Mouse (Mus musculus): ENCODE measurements around the gene Rpl29. TPM values are rescaled to one million over a fixed set of nuclear protein-coding genes. Genes with fewer than 3 reads are reported as not detected.
A peak's percentile ranks its signal among the peaks of the same experiment; 100 is the strongest.

The Rpl29 gene
- polyA plus RNA-seq, 1 experiment from 2014 or later, result 845 TPM

DNA sequence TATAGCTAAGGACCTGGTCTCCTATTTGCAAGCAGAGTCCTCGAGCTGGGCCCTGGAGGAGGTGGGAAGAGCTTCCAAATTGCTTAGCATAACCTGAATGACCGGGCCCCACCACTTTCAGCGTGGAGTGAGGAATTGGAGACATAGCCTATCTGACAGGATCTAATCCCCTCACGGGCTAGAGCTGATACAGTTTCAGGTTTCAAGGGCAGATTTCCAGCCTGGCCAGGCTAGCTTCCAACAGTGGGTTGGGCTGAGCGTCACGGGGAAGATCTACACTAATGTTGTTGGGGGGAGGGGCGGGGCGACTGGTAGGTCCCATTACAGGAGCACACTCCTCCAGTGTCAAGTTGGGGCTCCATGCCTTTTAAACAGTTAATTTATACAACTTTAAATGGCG, 21.4 kb downstream of the Rpl29 start:
- H3K4me1 ChIP-seq, result peaks cover 75% of the 10 kb centered on the region
- H3K9me3 ChIP-seq (replicated peaks), result no peaks in the 10 kb centered on the region
- WGBS, result 22% methylated on average over 9 of the region's 9 CpGs
- no peaks in the 10 kb centered on the region for H3K36me3 ChIP-seq (ENCODE audit: poor library complexity, severe bottlenecking)
- H3K9ac ChIP-seq, result no peak overlapping the region
- no peaks in the 10 kb centered on the region for H3K27me3 ChIP-seq
- H3K4me2 ChIP-seq, result peak overlapping the region; percentile 12; the same call in 1 of the 2 replicates
- no peak overlapping the region for H3K27ac ChIP-seq
- H3K4me3 ChIP-seq, result no peak overlapping the region
- ATAC-seq, result no peak

DNA sequence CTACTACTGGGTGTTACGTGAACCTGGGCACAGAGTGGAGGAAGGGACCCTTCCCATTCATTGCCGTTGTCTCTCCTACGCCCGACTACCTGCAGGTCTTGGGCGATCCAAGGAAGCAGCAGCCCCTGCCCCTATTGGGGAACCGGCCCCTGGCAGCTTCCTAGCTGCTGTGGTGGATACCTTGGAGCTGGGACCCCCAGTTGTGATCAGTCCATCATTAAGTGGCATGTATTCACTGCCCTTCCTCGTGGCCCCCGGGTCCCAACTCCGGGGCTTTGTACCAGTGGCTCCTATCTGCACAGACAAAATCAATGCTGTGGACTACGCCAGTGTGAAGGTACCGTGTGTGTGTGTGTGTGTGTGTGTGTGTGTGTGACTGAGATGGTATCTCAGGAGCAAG, 22.0 kb downstream of the Rpl29 start:
- Histone ChIP-seq H3K4me1 (peaks cover 76% of the 10 kb centered on the region), H3K27me3 (no peaks in the 10 kb centered on the region), H3K9ac (no peak overlapping the region), H3K4me3 (no peak overlapping the region), H3K27ac (no peak overlapping the region), H3K9me3 (replicated peaks) (no peaks in the 10 kb centered on the region), H3K4me2 (no peak overlapping the region), H3K36me3 (ENCODE audit: poor library complexity, severe bottlenecking) (0 out of 2 replicates have a peak, but pooled peaks cover 2% of the 10 kb centered on the region)
- no peak for ATAC-seq
- 77% methylated on average over 11 of the region's 11 CpGs for WGBS

DNA sequence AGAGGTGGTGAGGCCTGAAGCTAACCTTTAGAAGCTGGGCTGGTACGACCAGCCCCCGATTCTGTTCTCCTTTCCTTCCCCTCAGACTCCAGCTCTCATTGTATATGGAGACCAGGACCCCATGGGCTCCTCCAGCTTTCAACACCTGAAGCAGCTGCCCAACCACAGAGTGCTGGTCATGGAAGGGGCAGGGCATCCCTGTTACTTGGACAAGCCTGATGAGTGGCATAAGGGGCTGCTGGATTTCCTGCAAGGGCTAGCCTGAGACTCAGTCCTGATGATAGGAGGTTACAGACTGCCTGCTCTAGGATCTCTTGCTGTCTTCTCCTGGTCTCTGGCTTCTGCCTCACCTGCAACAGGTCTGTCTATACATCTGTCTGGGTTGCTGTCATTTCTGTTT, 22.6 kb downstream of the Rpl29 start:
- no peaks in the 10 kb centered on the region for H3K9me3 ChIP-seq (replicated peaks)
- 0 out of 2 replicates have a peak overlapping the region, but pooled peaks have one; percentile 96 for H3K27ac ChIP-seq
- H3K9ac ChIP-seq, result no peak overlapping the region
- H3K4me1 ChIP-seq, result peaks cover 76% of the 10 kb centered on the region
- no peak for ATAC-seq
- H3K4me2 ChIP-seq, result no peak overlapping the region
- H3K36me3 ChIP-seq (ENCODE audit: poor library complexity, severe bottlenecking), result peaks cover 7% of the 10 kb centered on the region; the same call in 1 of the 2 replicates
- H3K4me3 ChIP-seq, result no peak overlapping the region
- no peaks in the 10 kb centered on the region for H3K27me3 ChIP-seq
- 55% methylated on average over 2 of the region's 2 CpGs for WGBS

DNA sequence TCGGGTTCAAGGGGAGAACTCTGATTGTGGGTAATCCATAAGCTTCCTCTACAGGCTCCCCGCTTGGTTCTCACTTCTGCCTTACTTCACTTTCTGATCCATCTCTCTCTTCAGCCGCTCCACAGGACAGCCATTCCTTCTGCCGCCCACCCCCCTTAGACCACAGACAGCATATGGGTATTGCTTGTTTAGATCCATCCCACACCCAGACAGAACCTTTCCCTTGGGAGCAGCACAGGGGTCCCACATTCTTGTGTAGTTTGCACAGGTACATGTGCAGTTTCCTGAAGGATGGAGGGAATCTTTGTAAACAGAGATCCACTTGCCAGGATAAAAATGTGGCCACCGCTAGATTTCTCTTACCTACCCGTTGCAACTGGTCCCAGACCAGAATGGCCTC, 23.1 kb downstream of the Rpl29 start:
- no peaks in the 10 kb centered on the region for H3K27me3 ChIP-seq
- peak overlapping the region; percentile 98 for H3K4me2 ChIP-seq
- H3K36me3 ChIP-seq (ENCODE audit: poor library complexity, severe bottlenecking), result peaks cover 12% of the 10 kb centered on the region; the same call in 1 of the 2 replicates
- peak overlapping the region; percentile 96 for H3K27ac ChIP-seq
- no peak for ATAC-seq
- H3K9me3 ChIP-seq (replicated peaks), result no peaks in the 10 kb centered on the region
- H3K4me1 ChIP-seq, result peaks cover 77% of the 10 kb centered on the region
- peak overlapping the region; percentile 81 for H3K4me3 ChIP-seq
- 13% methylated on average over 6 of the region's 6 CpGs for WGBS
- peak overlapping the region; percentile 97 for H3K9ac ChIP-seq

DNA sequence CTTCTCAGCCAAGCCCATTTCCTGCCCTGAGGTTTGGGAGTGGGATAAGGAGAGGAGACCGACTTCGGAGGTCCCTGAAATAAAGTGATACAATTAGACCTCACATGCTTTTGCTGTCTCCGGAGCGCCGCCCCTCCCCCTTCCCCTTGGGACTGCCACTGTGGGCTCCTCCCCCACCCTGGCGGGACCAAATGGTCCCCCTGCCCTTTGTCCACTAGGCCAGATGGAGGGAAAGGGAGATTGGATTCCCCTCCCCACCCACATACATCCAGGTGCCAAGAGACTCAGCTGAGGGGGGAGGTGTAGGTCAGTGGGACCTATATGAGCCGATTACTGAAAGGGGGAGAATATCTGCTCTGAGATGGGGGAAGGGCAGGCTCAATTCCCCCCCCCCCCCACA, 23.6 kb downstream of the Rpl29 start:
- Histone ChIP-seq H3K27ac (peak overlapping the region; percentile 96), H3K27me3 (no peaks in the 10 kb centered on the region), H3K4me2 (peak overlapping the region; percentile 98), H3K4me3 (peak overlapping the region; percentile 81), H3K4me1 (peaks cover 77% of the 10 kb centered on the region), H3K9ac (peak overlapping the region; percentile 97), H3K9me3 (replicated peaks) (no peaks in the 10 kb centered on the region), H3K36me3 (ENCODE audit: poor library complexity, severe bottlenecking) (peaks cover 16% of the 10 kb centered on the region; the same call in 1 of the 2 replicates)
- no peak for ATAC-seq
- 0% methylated on average over 7 of the region's 7 CpGs for WGBS

DNA sequence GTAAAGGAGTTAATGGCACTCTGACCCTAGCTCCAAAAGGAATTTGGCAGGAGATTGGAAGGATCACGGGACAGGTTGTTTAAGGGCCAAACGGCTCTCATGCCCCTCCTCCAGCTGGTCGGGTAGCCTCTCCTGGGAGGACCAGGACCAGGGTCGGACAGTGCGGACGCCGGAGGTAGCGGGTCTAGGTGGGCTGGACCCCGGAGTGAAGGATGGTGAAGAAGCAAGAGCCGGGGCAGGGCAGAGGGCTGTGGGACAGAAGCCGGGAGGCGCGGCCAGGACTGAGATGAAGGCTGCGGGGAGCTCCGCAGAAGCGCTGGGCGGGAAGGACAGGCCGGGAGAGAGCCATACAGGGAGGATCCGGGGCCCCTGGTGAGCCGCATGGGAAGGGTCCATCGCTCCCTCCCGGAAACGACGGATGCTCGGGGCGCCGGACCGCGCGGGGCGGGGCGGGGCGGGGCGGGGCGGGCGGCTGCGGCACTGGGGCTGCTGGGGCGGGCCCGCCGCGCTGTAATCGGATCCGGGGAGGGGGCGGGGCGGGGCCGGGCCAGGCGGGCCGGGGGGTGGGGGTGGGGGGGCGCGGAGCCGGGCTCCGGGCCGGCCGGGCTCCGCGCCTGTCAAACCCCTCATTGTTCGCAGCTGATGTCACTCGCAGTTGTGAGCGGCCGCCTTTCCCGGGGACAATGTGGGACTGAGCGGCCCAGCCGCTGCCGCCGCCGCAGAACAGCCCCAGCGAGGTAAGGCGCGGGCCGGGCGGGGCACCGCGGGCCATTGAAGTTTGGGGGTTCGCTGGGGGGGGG, 24.2 kb downstream of the Rpl29 start, which contains the start of gene Pcbp4:
TSS of gene Pcbp4 (plus strand) at position 21 of the 800 bp plus-strand sequence.
- H3K9me3 ChIP-seq (replicated peaks), result no peaks in the 10 kb centered on the region
- peak within 1 kb of the TSS; percentile 81 for H3K4me3 ChIP-seq
- peaks cover 22% of the 10 kb centered on the region for H3K36me3 ChIP-seq (ENCODE audit: poor library complexity, severe bottlenecking)
- peak; percentile 82 for ATAC-seq
- WGBS, result 2% methylated on average over 44 of the region's 74 CpGs
- peaks cover 77% of the 10 kb centered on the region for H3K4me1 ChIP-seq
- peak within 1 kb of the TSS; percentile 97 for H3K9ac ChIP-seq
- H3K27ac ChIP-seq, result peak within 1 kb of the TSS; percentile 96
- H3K27me3 ChIP-seq, result no peaks in the 10 kb centered on the region
- peak within 1 kb of the TSS; percentile 98 for H3K4me2 ChIP-seq

DNA sequence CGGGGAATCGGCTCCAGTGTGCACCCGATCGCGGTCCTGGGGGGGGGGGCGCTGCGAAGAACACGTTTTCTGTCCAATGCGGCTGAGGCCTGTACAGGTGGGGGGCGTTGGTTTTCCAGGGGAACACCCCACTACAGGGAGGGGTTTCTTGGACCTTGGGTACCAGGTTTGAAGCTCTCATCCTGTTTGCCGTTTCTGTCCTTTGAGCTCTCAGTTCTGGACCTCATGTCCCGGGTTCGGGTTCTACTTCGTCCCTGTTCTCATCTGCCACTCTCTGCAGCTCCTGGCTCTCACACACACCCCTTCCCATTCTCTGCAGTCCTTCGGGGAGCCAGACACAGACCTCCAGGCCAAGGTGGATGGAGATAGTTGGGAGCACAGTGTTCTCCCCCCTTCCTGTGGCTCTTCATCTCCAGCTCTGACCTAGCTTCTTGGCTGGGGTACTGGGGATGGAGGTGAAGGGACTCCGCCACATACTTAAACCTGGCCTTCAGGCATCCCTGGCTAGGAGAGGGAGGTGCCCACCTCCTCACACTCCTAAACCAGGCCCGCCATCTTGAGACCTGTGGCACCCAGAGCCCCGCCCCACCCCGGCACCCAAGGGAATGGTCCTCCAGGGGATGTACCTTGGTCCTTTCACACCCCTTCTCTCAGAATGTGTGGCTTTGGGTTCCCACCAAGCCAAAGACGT, 25.0 kb downstream of the Rpl29 start:
- peak; percentile 7 for ATAC-seq
- WGBS, result 2% methylated on average over 15 of the region's 20 CpGs
- peak overlapping the region; percentile 97 for H3K9ac ChIP-seq
- peak overlapping the region; percentile 98 for H3K4me2 ChIP-seq
- H3K27ac ChIP-seq, result peak overlapping the region; percentile 96
- H3K27me3 ChIP-seq, result no peaks in the 10 kb centered on the region
- H3K4me3 ChIP-seq, result peak overlapping the region; percentile 81
- no peaks in the 10 kb centered on the region for H3K9me3 ChIP-seq (replicated peaks)
- H3K4me1 ChIP-seq, result peaks cover 78% of the 10 kb centered on the region
- peaks cover 22% of the 10 kb centered on the region for H3K36me3 ChIP-seq (ENCODE audit: poor library complexity, severe bottlenecking)

DNA sequence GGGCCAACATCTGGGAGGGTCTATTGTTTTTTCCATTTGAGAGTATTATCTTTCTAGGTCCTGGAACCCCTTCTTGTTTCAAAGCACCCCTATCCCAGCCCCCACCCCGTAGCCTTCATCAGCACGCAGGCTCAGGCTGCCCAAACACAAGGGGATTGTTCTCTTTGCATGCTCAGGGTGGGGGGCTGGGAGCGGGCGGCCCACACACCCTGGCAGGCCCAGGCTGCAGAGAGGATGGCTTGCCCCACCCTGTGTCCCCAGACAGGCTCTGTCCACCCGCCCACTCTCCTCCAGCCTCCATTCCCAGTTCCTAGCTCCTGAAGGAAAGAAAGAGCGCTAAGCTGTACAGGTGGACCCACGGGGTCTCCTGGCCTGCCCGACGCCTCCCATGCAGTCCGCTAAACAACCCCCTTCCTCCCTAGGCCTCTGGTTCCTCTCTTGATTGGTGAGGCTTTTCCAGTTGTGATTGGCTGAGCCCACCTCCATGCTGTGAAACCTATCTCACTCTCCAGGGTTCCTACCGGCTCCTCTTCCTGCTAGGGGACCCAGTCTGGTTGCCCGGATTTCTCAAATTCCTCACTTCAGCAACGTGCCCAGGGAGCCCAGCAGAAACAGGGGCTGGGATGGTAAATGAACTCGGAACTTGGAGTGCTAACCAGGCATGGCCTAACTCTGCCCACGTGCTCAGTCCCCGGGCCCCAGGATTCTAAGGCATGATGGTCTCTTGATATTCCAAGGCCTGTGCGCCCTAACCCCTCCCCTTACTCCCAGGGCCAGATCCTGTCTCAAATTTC, 25.8 kb downstream of the Rpl29 start:
- Histone ChIP-seq H3K9ac (peak overlapping the region; percentile 97), H3K4me3 (peak overlapping the region; percentile 81), H3K4me1 (peaks cover 86% of the 10 kb centered on the region), H3K4me2 (peak overlapping the region; percentile 98), H3K9me3 (replicated peaks) (no peaks in the 10 kb centered on the region), H3K27me3 (no peaks in the 10 kb centered on the region), H3K36me3 (ENCODE audit: poor library complexity, severe bottlenecking) (peaks cover 26% of the 10 kb centered on the region), H3K27ac (peak overlapping the region; percentile 96)
- ATAC-seq, result peak; percentile 36
- WGBS, result 0% methylated on average over 17 of the region's 17 CpGs

DNA sequence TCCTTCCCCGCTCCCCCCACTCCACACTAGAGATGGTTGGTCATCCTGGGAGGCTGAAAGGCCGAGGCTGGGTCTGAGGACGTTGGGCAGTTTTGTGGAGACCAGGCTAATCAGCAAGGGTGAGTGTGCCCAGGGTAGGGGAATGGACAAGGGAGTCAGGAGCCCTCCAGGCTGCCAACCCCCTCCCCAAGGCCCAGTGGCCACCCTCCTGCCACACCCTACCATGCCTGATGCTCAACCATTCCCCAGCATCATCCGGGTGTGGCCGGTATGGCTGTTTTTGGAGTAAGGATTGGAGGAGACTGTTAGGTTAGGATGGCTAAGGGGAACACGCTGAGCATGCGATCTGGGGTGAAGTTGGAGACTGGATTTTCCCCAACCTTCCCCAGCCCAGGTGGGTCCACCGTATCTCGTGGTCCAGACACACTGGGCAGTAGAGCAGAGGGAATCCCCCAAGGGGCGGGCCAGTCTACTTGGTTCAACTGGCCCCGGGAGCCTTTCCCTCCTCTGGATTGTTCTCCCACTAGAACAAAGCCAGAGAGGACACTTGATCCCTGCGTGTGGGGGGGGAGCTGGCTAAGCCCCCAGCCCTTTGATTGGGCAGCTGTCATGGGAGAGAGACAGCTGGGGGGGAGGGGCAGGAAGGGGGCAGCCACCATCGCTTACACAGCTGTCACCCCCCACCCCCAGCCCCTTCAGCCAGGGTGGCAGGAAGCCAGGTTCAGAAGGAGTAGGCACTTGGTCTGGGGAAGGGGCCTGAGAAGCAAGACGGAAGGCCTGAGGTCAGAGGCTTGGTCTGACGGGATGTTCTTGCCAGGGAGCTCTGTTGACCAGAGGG, 27.3 kb downstream of the Rpl29 start:
- H3K9me3 ChIP-seq (replicated peaks), result no peaks in the 10 kb centered on the region
- ATAC-seq, result no peak
- H3K36me3 ChIP-seq (ENCODE audit: poor library complexity, severe bottlenecking), result peaks cover 41% of the 10 kb centered on the region
- H3K4me2 ChIP-seq, result peak overlapping the region; percentile 98
- H3K27ac ChIP-seq, result peak overlapping the region; percentile 96
- H3K4me3 ChIP-seq, result peak overlapping the region; percentile 81
- peaks cover 81% of the 10 kb centered on the region for H3K4me1 ChIP-seq
- H3K9ac ChIP-seq, result peak overlapping the region; percentile 97
- 20% methylated on average over 13 of the region's 15 CpGs for WGBS
- H3K27me3 ChIP-seq, result no peaks in the 10 kb centered on the region

DNA sequence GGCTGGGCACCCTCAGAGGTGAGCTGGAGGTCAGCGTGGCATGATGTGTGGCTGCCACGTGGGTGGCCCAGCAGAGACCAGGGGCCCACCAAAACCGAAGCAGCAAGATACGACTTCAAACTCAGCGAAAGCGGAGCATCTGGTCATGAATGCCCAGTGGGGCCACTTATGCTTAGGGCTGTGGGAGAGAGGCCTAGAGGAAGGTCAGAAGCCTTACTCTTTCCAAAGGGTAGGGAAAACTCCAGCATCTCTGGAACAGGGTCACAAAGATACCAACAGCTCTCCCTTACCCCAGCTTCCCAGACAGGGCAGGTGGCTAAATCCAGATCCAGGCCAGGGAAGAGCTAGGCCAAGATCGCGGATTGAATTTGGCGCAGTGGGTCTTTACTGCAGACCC, 27.9 kb downstream of the Rpl29 start:
- 33% methylated on average over 9 of the region's 9 CpGs for WGBS
- H3K9me3 ChIP-seq (replicated peaks), result no peaks in the 10 kb centered on the region
- H3K4me2 ChIP-seq, result peak overlapping the region; percentile 98
- peak overlapping the region; percentile 97 for H3K9ac ChIP-seq
- no peak for ATAC-seq
- H3K4me3 ChIP-seq, result peak overlapping the region; percentile 81
- H3K27ac ChIP-seq, result peak overlapping the region; percentile 96
- H3K36me3 ChIP-seq (ENCODE audit: poor library complexity, severe bottlenecking), result peaks cover 47% of the 10 kb centered on the region
- peaks cover 75% of the 10 kb centered on the region for H3K4me1 ChIP-seq
- no peaks in the 10 kb centered on the region for H3K27me3 ChIP-seq

DNA sequence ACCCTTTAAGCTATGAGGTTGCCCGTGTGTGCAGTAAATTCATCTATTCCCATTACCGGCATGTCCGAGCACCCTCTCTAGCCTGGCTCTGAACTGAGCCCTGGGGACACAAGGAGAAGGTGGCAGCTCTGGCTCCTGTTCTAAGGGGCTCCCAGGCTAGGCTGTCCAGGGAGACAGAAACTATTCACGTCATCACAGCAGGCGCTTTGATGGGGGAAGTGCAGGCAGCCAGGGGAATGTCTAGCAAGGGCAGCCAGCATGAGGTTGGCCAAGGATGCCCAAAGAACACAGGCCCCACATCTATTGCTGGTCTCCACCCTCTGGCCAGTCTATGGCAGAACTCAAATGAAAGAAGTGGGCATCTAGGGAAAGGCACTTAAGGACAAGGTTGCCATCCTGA, 28.7 kb downstream of the Rpl29 start:
- Histone ChIP-seq H3K27me3 (no peaks in the 10 kb centered on the region), H3K36me3 (ENCODE audit: poor library complexity, severe bottlenecking) (peaks cover 54% of the 10 kb centered on the region), H3K4me1 (peaks cover 68% of the 10 kb centered on the region), H3K9ac (peak overlapping the region; percentile 97; the same call in 1 of the 2 replicates), H3K27ac (peak overlapping the region; percentile 96; the same call in 1 of the 2 replicates), H3K9me3 (replicated peaks) (no peaks in the 10 kb centered on the region), H3K4me2 (peak overlapping the region; percentile 98), H3K4me3 (peak overlapping the region; percentile 81; the same call in 1 of the 2 replicates)
- WGBS, result 51% methylated on average over 5 of the region's 5 CpGs
- no peak for ATAC-seq

Measured in forebrain, embryonic 13.5 days (tissue).